Mouse (Mus musculus): ENCODE data around the gene Hoxc4. TPM values are rescaled to one million over a fixed set of nuclear protein-coding genes. Genes with fewer than 3 reads are reported as not detected.

Hoxc4 gene
- total RNA-seq, 2 experiments from 2014 or later = 0.14 TPM; not detected in 1

DNA sequence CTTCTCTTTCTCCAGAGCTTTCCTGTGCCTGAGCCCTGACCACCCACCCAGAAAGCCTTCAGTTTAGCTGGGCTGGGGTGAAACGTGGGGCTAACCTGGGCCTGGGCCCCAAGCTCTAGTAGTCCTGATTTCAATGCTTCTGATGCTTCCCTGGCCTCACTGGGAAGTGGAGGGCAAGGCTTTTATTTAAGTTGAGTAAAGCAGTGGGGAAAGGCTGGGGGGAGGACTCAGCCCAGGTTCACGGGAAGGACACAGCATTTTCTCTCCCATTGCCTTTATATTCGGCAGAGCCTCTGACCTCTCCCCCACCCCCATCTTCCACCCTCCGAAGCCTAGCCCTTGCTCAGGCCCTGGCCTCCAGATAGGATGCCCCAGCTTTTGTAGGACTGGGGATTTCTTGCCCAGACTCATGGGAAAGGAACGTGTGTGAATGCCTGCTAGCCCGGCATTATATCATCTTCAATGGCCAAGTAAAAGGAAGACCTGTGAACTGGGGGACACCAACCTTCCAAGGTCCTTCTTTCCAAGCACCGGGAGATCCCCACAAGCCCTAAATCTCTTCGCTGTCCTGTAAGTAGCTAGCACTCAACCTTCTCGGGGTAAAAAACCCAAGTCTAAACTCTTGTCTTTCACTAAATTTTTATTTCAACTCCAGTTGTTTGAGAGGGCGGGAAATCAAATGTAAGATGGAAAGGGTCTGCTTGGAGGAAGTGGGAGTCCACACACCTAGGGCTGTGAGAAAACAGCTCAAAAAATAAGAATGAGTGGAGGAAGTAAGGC, 20.2 kb downstream of the Hoxc4 start:
- DNase-seq = no peak

GRCm38 (mm10) chr15:103039609-103040008, 20.9 kb downstream of the Hoxc4 start:
- DNase-seq = no peak

- no peak for DNase-seq
Observed at GRCm38 (mm10) chr15:103040601-103041000, 21.9 kb downstream of the Hoxc4 start.

DNA sequence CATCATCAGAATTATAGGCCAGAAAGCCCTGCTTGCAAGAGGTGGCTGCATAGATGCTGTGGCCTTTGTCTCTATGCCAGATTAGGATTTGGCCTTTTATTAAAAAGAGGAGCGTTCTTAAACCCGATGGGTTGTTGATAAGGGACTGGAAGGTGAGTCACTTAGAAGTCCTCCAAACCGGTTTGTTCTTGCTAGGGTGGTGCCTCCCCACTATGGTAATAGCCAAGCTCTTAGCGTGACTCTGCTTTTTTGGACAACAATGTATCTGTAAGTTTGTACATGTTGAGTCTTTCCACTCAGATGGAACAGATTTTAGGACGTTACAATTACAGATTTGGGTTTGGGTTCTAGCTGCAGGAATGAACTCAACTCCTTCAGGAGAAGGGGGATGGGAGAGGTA, 22.9 kb downstream of the Hoxc4 start:
- DNase-seq = no peak

DNA sequence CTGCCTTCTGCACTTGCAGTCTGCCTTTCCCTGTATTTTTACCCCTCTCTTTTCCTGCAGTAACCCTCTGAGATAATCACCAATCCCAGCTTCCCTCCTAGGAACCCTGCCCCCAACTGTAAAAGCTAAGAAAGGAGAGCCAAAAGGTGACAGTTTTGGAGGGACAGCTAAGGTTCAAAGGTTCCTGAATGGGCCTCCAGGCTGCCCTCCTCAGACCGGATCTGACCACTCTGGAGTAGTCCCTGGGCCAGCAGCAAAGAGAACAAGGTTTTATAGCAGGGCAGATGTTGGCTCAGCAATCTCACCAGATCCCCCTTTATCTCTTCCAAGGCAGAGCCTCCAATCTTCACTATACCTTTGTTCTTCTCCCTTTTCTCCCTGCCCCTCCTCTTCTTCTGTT, 23.5 kb downstream of the Hoxc4 start:
- DNase-seq = no peak

GRCm38 (mm10) chr15:103051670-103052069, 32.9 kb downstream of the Hoxc4 start:
- DNase-seq = no peak

DNA sequence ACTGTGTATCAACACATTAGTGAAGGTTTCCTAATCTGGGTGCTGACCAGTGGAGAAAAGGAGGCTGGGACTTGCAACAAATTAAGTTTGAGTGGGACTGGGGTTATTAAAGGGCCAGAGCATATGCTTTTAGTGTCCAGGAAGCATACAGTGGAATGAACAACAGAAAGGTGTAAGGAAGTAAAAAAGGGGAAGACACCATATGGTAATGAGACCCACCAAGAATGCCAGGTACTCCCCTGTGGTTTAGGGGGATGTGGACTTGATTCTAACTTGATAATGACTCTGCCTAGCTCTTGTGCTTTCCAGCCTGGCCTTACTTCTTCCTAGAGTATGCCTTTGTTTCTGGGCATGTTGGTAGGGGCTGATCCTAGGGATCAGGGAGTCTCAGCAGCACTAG, 34.5 kb downstream of the Hoxc4 start:
- no peak for DNase-seq

GRCm38 (mm10) chr15:103056396-103056795, 37.7 kb downstream of the Hoxc4 start:
- DNase-seq = no peak

DNA sequence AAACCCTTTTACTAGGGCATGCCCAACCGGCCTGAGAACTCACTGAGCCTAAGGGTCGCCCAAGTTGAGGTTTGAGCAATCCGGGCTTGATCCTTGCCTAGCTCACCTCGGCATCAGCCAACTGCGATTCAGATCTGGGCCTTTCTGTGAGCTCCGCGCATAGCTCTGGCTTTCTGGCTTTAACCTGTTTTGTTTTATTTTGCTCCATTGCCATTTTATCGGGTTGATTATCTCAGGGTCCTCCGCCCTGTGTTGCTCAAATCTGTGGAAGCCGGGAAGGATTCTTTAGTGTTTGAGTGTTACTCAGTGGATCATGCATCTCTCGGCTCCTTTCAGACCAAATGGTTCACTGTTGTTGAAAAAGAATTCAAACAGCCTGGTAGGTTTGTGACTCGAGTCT, 40.0 kb downstream of the Hoxc4 start:
- no peak for DNase-seq

GRCm38 (mm10) chr15:103059393-103059992, 40.8 kb downstream of the Hoxc4 start:
- DNase-seq = no peak

GRCm38 (mm10) chr15:103060021-103060340, 41.2 kb downstream of the Hoxc4 start:
- DNase-seq = no peak

- no peak for DNase-seq
Observed at GRCm38 (mm10) chr15:103060341-103061130, 41.8 kb downstream of the Hoxc4 start.

DNA sequence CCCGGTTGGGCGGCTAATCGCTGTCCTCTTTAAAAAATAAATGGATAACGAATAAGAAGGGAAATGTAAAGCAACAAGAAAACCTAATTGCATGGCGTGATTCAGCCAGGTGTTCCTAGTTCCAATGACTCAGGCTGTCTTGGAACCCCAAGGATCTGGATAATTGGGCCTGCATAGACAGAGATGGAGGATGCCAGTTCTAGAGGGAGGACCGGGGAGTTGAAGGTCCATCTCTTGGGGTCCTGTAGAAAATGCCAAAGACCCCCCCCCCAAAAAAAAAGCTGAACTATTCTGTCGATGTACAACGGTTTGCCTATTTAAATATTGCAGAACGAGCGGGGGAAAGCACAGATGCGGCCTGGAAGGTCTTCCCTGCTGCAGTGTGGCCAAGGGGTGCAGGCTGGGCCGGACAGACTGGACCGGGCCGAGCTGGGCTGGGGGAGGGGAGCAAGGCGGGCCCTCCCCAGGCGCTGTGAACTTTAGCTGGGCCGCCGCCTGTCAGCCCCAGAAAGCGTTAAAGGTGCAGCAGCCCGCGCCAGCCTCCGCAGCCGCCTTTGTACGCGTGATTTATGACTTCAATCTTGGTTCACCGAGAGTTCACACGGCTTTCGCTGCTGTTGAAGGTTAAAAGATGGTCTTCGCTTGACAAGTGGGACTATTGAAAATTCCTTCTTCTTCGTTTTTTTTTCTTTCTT, 42.5 kb downstream of the Hoxc4 start:
- DNase-seq = no peak

GRCm38 (mm10) chr15:103061988-103062387, 43.3 kb downstream of the Hoxc4 start:
- no peak for DNase-seq

GRCm38 (mm10) chr15:103065642-103066041, 46.9 kb downstream of the Hoxc4 start:
- no peak for DNase-seq

DNA sequence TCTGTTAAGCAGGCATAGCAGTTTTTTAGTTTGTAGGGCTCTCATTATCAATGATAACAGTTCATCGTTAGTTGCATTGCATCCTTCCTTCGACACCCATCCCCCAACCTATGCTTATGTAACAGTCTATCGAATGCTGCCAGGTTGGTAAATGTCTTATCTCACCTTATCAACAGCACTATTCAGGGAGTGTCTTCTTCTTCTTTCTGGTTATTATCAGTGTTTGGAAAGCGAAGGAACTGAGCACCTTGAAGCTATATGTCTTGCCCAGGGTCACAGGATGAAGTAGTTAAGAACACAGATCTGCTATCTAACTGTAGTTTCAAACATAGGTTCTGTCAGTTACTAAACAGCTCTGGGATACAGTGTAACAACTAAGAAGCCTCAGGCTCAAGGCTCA, 49.0 kb downstream of the Hoxc4 start:
- DNase-seq = no peak

- DNase-seq = peak; percentile 8
Observed at GRCm38 (mm10) chr15:103069173-103069572, 50.4 kb downstream of the Hoxc4 start.

GRCm38 (mm10) chr15:103071266-103071665, 52.5 kb downstream of the Hoxc4 start:
- DNase-seq = no peak

GRCm38 (mm10) chr15:103074663-103075415, 56.1 kb downstream of the Hoxc4 start:
- DNase-seq = no peak

DNA sequence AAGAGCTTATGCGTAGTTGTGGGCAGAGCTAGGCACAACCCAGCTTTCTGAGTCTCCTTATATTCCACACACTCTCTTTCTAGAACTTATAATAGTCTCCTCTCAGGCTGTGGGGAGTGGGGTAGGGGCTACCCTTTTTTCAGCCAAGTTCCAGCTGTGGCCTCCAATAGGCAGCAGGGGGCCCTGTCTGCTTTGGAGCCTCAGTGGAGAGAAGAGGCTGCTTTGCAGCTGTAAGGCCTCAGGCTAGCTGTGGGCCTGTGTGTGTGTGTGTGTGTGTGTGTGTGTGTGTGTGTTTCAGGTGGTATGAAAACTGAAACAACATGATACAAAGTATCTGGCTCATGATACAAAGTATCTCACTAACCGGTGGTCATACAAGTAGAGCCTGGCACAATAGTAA, 58.9 kb downstream of the Hoxc4 start:
- no peak for DNase-seq

GRCm38 (mm10) chr15:103082622-103083021, 63.9 kb downstream of the Hoxc4 start:
- DNase-seq = no peak

- no peak for DNase-seq
Observed at GRCm38 (mm10) chr15:103083598-103083997, 64.9 kb downstream of the Hoxc4 start.

Measured in heart, postnatal 4 days (tissue).